Mouse (Mus musculus): ENCODE measurements around the gene Slc50a1. TPM values are rescaled to one million over a fixed set of nuclear protein-coding genes. Genes with fewer than 3 reads are reported as not detected.

Slc50a1 gene
- total and polyA plus RNA-seq, 3 experiments = 22.5 to 45.9 TPM; not detected in 1

DNA sequence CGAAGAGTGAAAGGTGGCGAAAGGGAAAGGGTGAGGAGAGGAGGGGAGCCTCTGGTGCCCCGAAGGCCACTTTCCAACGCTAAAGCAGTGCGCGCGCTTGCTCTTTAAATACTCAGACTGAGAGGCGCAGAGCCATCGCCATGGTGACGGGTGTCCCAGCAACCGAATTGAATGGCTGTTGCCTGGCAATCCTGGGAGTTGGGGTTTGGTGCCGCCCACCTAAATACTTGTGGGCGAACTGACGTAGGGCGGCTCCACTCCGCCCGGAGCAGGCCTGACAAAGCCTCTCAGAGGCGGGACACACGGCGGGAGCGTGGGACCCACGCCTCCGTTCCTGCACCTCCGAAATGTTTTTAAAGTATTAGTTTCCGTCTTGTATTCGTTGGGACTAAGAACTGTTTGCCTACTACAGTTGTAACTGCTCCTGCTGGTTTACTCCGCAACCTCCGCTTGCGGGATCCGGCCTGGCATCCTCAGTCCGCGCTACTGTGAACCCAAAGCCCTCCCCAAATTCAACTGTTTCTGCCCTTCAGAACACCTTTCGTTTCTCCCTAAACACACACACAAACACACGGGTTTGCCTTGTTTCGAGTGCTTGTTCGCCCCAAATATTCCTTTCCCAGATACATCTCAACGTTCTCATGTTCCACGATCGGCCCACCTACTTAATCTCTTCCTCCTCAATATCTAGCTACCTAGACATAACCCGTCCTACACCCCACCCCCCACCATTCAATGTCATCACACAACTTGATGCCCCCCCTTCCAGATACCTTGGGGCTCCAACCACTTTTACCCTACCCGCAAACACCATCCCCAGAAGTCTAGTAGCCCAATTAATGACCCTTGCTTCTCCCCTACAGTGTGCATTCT, 42.8 kb downstream of the Slc50a1 start:
- H3K4me3 ChIP-seq (ENCODE audit: control insufficient read depth in 1 of 2, insufficient read depth in 1 of 2, low read depth in 2 of 2, low read length in 2 of 2) = peak overlapping the region; percentile 65 to 83
- no peaks in the 10 kb centered on the region for H3K27me3 ChIP-seq (ENCODE audit: control insufficient read depth in 1 of 2, insufficient read depth in 2 of 2, low read length in 2 of 2)
- TF ChIP-seq SIN3A (IDR thresholded peaks at IDR 0.05; ENCODE audit: low read length) (no peak; the same call in 1 of the 2 replicates), NELFE (IDR thresholded peaks at IDR 0.05; ENCODE audit: low read depth, low read length) (no peak), MAFK (IDR thresholded peaks at IDR 0.05; ENCODE audit: borderline replicate concordance, low read depth, low read length) (no peak), GATA1 (IDR thresholded peaks at IDR 0.05; ENCODE audit: low read depth, low read length) (no peak), ELF1 (IDR thresholded peaks at IDR 0.05; ENCODE audit: low read depth, low read length) (0 out of 2 replicates have a peak, but pooled peaks have one; percentile 31), POLR2AphosphoS2 (IDR thresholded peaks at IDR 0.05; ENCODE audit: low read length) (no peak), MXI1 (IDR thresholded peaks at IDR 0.05; ENCODE audit: low read depth, low read length) (peak; percentile 24; the same call in 1 of the 2 replicates), MYB (IDR thresholded peaks at IDR 0.05; ENCODE audit: low read depth, low read length) (0 out of 2 replicates have a peak, but pooled peaks have one; percentile 5)
- no peaks in the 10 kb centered on the region for H3K79me2 ChIP-seq (ENCODE audit: control insufficient read depth, insufficient read depth, low read length, poor library complexity)
- H3K36me3 ChIP-seq (ENCODE audit: control insufficient read depth in 1 of 2, insufficient read depth in 2 of 2, low read length in 2 of 2) = peaks cover 0 to 2% of the 10 kb centered on the region in 2 experiments; a peak in 1 of 4 replicates
- H3K4me1 ChIP-seq (ENCODE audit: control insufficient read depth in 1 of 2, insufficient read depth in 2 of 2, low read length in 2 of 2) = peaks cover 2 to 8% of the 10 kb centered on the region in 2 experiments; a peak in 3 of 4 replicates
- DNase-seq (ENCODE audit: low read depth, low spot score) = peak; percentile 80
- H3K9me3 ChIP-seq (replicated peaks; ENCODE audit: insufficient read depth, low read length) = no peaks in the 10 kb centered on the region
- no peak overlapping the region for H3K27ac ChIP-seq (ENCODE audit: control insufficient read depth, low read depth, low read length)
- H3K9ac ChIP-seq (ENCODE audit: control insufficient read depth, low read depth, low read length, poor library complexity, severe bottlenecking) = peak overlapping the region; percentile 11

DNA sequence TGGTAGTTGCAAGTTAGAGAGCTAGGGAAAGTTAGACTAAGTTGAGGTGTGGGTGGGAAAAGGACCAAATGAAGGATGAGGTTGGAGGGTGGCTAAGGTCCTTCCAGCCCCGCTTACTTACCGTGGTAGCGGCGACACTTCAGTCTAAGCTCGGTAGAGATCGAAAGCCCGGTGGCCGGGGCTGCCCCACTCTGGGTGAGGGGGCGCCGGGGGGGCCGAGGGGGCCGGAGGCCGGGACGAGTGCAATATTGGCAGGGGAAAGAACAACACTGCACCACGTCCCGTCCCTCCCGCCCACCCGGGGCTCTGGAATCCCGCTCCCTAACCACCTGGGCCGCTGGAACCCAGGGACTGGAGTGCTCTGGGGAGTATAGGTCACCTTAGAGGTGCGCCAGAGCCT, 43.5 kb downstream of the Slc50a1 start, which contains the start of gene Mtx1:
TSS of gene Mtx1 (minus strand) at position 189 of the 400 bp plus-strand sequence.
- peaks cover 0 to 2% of the 10 kb centered on the region in 2 experiments; a peak in 1 of 4 replicates for H3K36me3 ChIP-seq (ENCODE audit: control insufficient read depth in 1 of 2, insufficient read depth in 2 of 2, low read length in 2 of 2)
- DNase-seq (ENCODE audit: low read depth, low spot score) = no peak
- H3K27me3 ChIP-seq (ENCODE audit: control insufficient read depth in 1 of 2, insufficient read depth in 2 of 2, low read length in 2 of 2) = no peaks in the 10 kb centered on the region
- H3K9me3 ChIP-seq (replicated peaks; ENCODE audit: insufficient read depth, low read length) = no peaks in the 10 kb centered on the region
- peak within 1 kb of the TSS; percentile 11 for H3K9ac ChIP-seq (ENCODE audit: control insufficient read depth, low read depth, low read length, poor library complexity, severe bottlenecking)
- H3K27ac ChIP-seq (ENCODE audit: control insufficient read depth, low read depth, low read length) = no peak within 1 kb of the TSS
- peak within 1 kb of the TSS; percentile 65 to 83 for H3K4me3 ChIP-seq (ENCODE audit: control insufficient read depth in 1 of 2, insufficient read depth in 1 of 2, low read depth in 2 of 2, low read length in 2 of 2)
- H3K4me1 ChIP-seq (ENCODE audit: control insufficient read depth in 1 of 2, insufficient read depth in 2 of 2, low read length in 2 of 2) = peaks cover 2 to 8% of the 10 kb centered on the region in 2 experiments; a peak in 3 of 4 replicates
- TF ChIP-seq CTCF (IDR thresholded peaks at IDR 0.05 in 2 of 3, conservative IDR thresholded peaks at IDR 0.05 in 1 of 3; ENCODE audit: control insufficient read depth in 1 of 3, insufficient read depth in 1 of 3, low read depth in 2 of 3, low read length in 3 of 3, poor library complexity in 1 of 3, severe bottlenecking in 1 of 3) (no peak), MAZ (IDR thresholded peaks at IDR 0.05; ENCODE audit: low read depth, low read length) (no peak), SIN3A (IDR thresholded peaks at IDR 0.05; ENCODE audit: low read length) (no peak), UBTF (IDR thresholded peaks at IDR 0.05; ENCODE audit: borderline replicate concordance, insufficient read depth, low read depth, low read length) (no peak), TCF12 (IDR thresholded peaks at IDR 0.05; ENCODE audit: low read depth, low read length) (no peak), ELF1 (IDR thresholded peaks at IDR 0.05; ENCODE audit: low read depth, low read length) (no peak), TAL1 (IDR thresholded peaks at IDR 0.05; ENCODE audit: low read length) (no peak), MAX (IDR thresholded peaks at IDR 0.05; ENCODE audit: low read length) (no peak), E2F4 (IDR thresholded peaks at IDR 0.05; ENCODE audit: borderline replicate concordance, low read depth, low read length) (no peak), ZC3H11A (IDR thresholded peaks at IDR 0.05; ENCODE audit: low read depth, low read length) (no peak), CHD2 (IDR thresholded peaks at IDR 0.05; ENCODE audit: low read length) (no peak), ZMIZ1 (IDR thresholded peaks at IDR 0.05; ENCODE audit: low read depth, low read length) (no peak), CHD1 (IDR thresholded peaks at IDR 0.05; ENCODE audit: low read depth, low read length) (no peak), NELFE (IDR thresholded peaks at IDR 0.05; ENCODE audit: low read depth, low read length) (no peak), ZKSCAN1 (IDR thresholded peaks at IDR 0.05; ENCODE audit: low read depth, low read length) (no peak), KAT2A (conservative IDR thresholded peaks at IDR 0.05; ENCODE audit: low read depth, low read length) (no peak), RCOR1 (IDR thresholded peaks at IDR 0.05; ENCODE audit: low read depth, low read length) (no peak), GATA1 (IDR thresholded peaks at IDR 0.05; ENCODE audit: low read depth, low read length) (no peak), MYB (IDR thresholded peaks at IDR 0.05; ENCODE audit: low read depth, low read length) (no peak), GABPA (IDR thresholded peaks at IDR 0.05; ENCODE audit: low read depth, low read length) (no peak)
- H3K79me2 ChIP-seq (ENCODE audit: control insufficient read depth, insufficient read depth, low read length, poor library complexity) = no peaks in the 10 kb centered on the region

Measured in MEL (cell line).